Mouse (Mus musculus) bone marrow, adult 2 months (tissue): ENCODE results near the gene Endod1. TPM values are rescaled to one million over a fixed set of nuclear protein-coding genes. Genes with fewer than 3 reads are reported as not detected.

ENCODE experiments used
- H3K27ac ChIP-seq: fragments of 200-500 bp; 2 replicates; pipeline ENCODE4 v1.5.1; 2012; ENCODE audit warnings: low read depth, mild to moderate bottlenecking, control low read depth, inconsistent platforms, low read length; ENCODE audit not compliant: control insufficient read depth, poor library complexity, insufficient read depth
- H3K4me1 ChIP-seq: fragments of 200-500 bp; 2 replicates; pipeline ENCODE4 v1.6.1; 2011; ENCODE audit warnings: low read length; ENCODE audit not compliant: control insufficient read depth, insufficient read depth
- H3K4me3 ChIP-seq: fragments of 200-500 bp; replicated peaks from 2 replicates; pipeline ENCODE3; 2011; ENCODE audit warnings: mild to moderate bottlenecking, low read depth, low read length, control low read depth; ENCODE audit not compliant: control insufficient read depth
- CTCF ChIP-seq: fragments of 200-500 bp; IDR thresholded peaks from 2 replicates; pipeline ENCODE4 v1.5.1; 2011; ENCODE audit warnings: low read length, control low read depth; ENCODE audit not compliant: control insufficient read depth, insufficient read depth
- POLR2A ChIP-seq: fragments of 200-500 bp; IDR thresholded peaks from 2 replicates; pipeline ENCODE4 v1.6.1; 2011; ENCODE audit warnings: low read depth, mild to moderate bottlenecking, control low read depth, low read length, borderline replicate concordance; ENCODE audit not compliant: control insufficient read depth
- WGBS: fragments of 180-500 bp; shearing (Covaris S2); methylation state at CpG from one replicate; pipeline ENCODE4 v1.1.7; 2018; 5-methylcytosine and 5-hydroxymethylcytosine counted together
- polyA plus RNA-seq: library from polyadenylated mRNA; stranded (reverse); fragments of >200 nt; gene quantifications from 2 replicates; pipeline ENCODE4 v1.2.4, GENCODE M21; 2011; ENCODE audit warnings: low replicate concordance; ENCODE audit not compliant: missing spikeins, insufficient read depth, insufficient read length

Gene Endod1
- polyA plus RNA-seq, result 18.5 and 25.0 TPM in 2 replicates

DNA sequence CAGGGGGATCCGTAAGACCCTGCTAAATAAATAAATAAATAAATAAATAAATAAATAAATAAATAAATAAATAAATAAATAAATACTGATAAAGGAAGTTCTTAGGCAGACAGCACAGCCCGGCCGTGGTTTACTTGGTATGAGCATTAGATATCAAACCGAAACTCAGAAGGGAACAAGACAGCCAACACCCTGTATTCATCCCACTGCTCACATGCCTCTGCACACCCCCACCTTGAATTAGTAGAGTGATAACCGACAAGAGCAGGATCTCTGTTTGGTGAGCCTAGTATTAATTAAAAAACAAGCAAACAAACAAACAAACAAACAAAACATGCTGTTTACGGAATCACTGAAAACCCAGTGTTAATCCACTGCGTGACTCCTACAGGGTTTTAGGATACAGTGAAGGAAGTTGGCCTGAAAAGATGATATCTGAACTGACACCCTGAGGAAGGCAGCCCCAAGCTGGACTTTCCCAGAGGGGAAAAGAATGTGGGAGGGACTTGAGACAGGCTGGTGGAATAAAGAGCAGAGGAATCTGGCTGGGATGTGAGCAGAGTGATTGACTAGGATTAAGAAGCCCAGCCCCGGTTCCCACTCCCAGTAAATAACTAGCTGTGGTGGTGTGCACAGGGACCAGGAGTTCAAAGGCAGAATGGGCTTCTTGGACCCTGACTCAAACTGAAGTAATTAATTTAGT lies at the start of gene Endod1:
Endod1 (minus strand) TSS at position 155 of the 703 bp plus-strand sequence.
- Histone ChIP-seq H3K4me1 (peaks cover 2% of the 10 kb centered on the region; the same call in 1 of the 2 replicates), H3K27ac (peak within 1 kb of the TSS; percentile 91)
- 16% methylated on average over 8 of the region's 8 CpGs for WGBS

DNA sequence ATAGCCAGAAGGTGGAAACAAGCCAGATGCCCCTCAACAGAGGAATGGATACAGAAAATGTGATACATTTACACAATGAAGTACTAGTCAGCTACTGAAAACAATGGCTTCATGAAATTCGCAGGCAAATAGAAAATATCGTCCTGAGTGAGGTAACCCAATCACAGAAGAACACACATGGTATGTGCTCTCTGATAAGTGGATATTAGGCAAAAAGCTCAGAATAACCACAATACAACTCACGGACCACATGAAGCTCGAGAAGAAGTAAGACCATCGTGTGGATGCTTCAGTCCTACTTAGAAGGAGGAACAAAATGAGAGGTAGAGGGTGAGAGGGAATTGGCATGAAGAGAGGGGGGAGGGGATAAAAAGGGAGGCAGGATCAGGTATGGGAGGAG lies 27.8 kb upstream of the Endod1 start:
- 66% methylated on average over 5 of the region's 5 CpGs for WGBS
- Histone ChIP-seq H3K4me1 (no peaks in the 10 kb centered on the region), H3K27ac (no peak overlapping the region), H3K4me3 (no peak overlapping the region)
- TF ChIP-seq CTCF, result no peak
- TF ChIP-seq POLR2A, result no peak

More for the DNA sequence above, at the start of gene Endod1:
- no peak for TF ChIP-seq POLR2A
- TF ChIP-seq CTCF, result no peak
- H3K4me3 ChIP-seq, result peak within 1 kb of the TSS; percentile 98

DNA sequence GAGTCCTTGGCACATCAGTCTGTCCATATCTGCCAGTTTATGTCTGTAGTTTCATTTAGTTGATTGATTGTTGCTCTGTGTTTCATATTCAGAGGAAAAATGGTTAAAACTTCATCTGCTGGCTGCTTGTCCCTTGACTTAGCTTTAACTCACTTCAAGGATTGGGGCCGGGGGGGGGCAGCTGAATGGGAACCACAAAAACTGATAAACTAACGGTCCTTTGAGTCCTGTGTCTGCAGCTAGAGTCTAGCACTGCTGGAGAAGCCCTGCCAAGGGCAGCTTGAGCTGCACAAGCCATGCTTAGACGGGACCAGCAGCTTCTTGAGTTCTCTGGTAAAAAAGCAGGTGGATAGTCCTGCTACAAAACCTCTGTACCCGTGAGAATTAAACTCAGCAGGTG lies 26.7 kb upstream of the Endod1 start:
- Histone ChIP-seq H3K4me1 (no peaks in the 10 kb centered on the region), H3K27ac (no peak overlapping the region), H3K4me3 (no peak overlapping the region)
- TF ChIP-seq CTCF (no peak), POLR2A (no peak)
- 48% methylated on average over 4 of the region's 4 CpGs for WGBS

DNA sequence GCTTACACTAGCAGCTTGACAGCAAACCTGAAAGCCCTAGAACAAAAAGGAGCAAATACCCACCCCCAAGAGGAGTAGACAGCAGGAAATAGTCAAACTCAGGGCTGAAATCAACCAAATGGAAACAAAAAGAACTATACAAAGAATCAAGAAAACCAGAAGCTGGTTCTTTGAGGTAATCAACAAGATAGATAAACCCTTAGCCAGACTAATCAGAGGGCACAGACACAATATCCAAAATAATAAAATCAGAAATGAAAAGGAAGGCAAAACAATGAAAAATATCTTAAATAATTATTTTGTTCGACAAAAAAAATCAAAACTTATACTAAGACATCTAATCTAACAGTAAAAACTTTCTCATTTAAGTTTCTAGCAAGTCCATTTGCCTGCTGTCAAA lies 24.7 kb upstream of the Endod1 start:
- TF ChIP-seq POLR2A (no peak), CTCF (no peak)
- 53% methylated on average over 1 of the region's 1 CpGs for WGBS
- Histone ChIP-seq H3K4me1 (no peaks in the 10 kb centered on the region), H3K4me3 (no peak overlapping the region), H3K27ac (no peak overlapping the region)

DNA sequence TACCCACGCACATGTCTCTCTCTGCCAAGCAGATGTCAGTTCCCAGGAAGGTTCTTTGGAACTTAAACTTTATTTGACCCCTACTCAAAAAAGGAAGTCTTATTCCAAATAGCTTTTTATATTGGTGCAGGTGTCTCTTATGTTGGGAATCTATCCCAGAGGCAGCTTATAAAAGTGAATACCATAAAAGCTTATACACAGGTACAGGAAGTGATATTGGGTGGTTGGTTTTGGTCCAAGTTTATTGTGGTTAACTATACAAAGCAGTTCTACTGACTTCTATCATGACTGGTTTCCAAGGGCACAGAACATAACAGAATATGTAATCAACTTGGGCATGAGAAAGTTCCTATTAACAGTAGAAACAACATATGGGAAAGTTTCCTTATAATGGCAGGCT lies 20.8 kb upstream of the Endod1 start:
- H3K4me1 ChIP-seq, result no peaks in the 10 kb centered on the region
- H3K27ac ChIP-seq, result no peak overlapping the region
- no peak overlapping the region for H3K4me3 ChIP-seq
- TF ChIP-seq CTCF (no peak), POLR2A (no peak)
- 56% methylated on average over 1 of the region's 1 CpGs for WGBS

DNA sequence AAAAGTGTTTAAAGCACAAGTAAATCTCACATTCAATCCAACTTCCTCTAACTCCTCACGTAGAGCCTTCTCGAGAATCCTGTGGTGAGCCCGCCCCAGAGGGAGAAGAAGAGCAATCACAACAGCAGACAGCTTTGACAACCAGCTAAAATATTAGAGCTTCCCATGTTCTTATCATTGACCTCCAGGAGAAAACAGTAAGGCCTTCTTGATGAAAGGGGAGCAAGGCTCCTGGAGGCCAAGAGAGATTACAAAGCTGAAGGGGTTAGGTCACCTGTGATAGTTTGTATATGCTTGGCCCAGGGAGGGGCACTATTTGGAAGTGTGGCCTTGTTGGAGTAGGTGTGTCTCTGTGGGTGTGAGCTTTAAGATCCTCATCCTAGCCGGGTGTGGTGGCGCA lies 19.1 kb upstream of the Endod1 start:
- TF ChIP-seq POLR2A (no peak), CTCF (no peak)
- no peak overlapping the region for H3K4me3 ChIP-seq
- H3K4me1 ChIP-seq, result peaks cover 2% of the 10 kb centered on the region; the same call in 1 of the 2 replicates
- 61% methylated on average over 5 of the region's 5 CpGs for WGBS
- no peak overlapping the region for H3K27ac ChIP-seq

DNA sequence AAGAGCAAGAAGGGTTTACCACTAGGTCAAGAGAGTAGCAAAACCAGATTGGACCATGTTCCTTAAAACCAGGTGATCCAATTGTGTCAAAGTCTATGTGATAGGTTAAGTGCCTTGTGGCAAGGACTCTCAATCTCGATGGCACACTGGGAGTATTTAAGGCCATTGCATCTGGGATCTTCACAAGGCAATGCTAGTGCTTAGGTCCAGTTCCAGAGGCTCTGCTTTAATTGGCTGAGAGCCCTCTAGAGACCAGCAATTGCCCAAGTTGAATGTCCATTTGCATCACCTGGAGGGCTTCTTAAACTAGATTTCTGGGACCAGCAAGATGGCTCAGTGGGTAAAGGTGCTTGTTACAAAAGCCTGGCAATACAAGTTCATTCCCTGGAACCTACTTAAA lies 17.6 kb upstream of the Endod1 start:
- Histone ChIP-seq H3K4me1 (peaks cover 2% of the 10 kb centered on the region; the same call in 1 of the 2 replicates), H3K4me3 (no peak overlapping the region), H3K27ac (no peak overlapping the region)
- TF ChIP-seq POLR2A, result no peak
- TF ChIP-seq CTCF, result no peak
- WGBS, result 85% methylated on average over 1 of the region's 1 CpGs

DNA sequence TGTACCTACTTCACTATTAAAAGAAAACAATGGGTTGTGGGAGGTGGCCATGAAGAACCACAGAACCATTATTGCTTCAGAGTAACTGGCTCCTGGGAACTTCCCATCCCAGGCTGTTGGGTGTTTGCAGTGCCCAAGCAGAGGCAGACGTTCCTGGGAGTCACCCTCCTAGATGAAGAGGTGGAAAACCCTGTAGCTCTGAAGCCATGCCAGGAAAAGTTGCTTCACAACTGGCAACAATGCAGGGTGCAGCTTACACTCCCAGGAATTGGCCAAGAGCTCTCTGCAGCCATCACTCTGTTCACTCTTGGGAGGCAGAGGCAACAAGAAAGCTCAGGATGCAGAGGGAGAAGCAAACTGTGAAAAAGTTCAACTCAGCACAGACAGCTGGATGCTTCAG lies 16.8 kb upstream of the Endod1 start:
- Histone ChIP-seq H3K27ac (no peak overlapping the region), H3K4me1 (peaks cover 2% of the 10 kb centered on the region; the same call in 1 of the 2 replicates), H3K4me3 (no peak overlapping the region)
- WGBS, result 47% methylated on average over 1 of the region's 1 CpGs
- TF ChIP-seq CTCF, result no peak
- no peak for TF ChIP-seq POLR2A

DNA sequence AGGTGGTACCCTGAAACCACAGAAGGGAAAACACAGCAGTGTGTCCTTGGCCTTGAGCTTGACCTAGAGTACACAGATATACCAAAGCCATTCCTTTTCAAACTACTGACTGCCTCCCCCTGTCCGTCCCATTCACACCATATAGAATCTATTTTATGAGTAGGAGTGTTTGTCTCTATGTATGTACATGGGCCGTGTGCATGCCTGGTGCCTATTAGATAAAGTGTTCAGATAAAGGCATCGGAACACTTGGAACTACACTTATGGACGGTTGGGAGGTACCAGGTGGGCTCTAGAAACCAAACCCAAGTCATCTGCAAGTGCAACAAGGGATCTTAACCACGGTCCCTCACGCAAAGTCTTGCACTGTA lies 16.1 kb upstream of the Endod1 start:
- Histone ChIP-seq H3K27ac (no peak overlapping the region), H3K4me3 (no peak overlapping the region), H3K4me1 (peaks cover 2% of the 10 kb centered on the region; the same call in 1 of the 2 replicates)
- no peak for TF ChIP-seq POLR2A
- TF ChIP-seq CTCF, result no peak
- 72% methylated on average over 6 of the region's 6 CpGs for WGBS
